Mouse (Mus musculus): ENCODE measurements at regions not wholly inside any gene's neighbourhood (a gene's known extent, or its start where the extent isn't known, plus 50 kb on each side); places are given as distances from the start of the nearest gene placed in this dataset.

DNA sequence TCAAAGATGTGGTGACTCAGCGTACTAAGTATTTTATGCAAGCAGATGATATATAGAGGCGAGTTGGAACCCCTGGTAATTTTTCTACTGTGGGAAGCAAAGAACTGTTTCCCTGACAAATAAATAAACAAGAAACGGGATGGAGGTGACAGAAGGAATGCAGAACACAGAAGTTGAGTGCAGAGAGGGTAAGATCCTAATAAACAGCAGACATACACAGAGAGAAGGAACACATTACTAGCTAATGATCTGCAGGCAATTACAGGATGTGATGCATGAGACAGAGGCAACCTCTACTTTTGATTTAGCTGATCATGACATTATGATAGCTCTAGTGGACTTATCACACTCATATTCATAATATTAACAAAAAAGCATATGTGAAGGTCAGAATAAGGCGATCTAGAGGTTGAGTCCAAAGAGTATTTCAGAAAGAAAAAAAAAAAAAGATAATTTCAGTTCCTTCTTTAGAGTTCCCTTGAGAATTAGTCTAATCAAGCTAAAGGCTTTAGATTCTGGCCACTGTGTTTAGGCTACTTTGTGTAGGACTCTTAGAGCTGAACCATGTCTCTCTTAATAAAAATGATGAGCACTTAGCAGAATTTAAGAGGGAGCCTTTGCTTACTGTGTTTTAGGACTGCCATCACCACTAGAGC is 115.9 kb upstream of the Cadps start:
- no peak overlapping the region for H3K9ac ChIP-seq (replicated peaks; ENCODE audit: low read length, poor library complexity, severe bottlenecking)
- H3K4me3 ChIP-seq (ENCODE audit: low read depth, low read length) = no peak overlapping the region
- DNase-seq (ENCODE audit: low spot score) (no peak), ATAC-seq (ENCODE audit: low FRiP score) (no peak)
- no peaks in the 10 kb centered on the region for H3K9me3 ChIP-seq (ENCODE audit: low read length)
- 88% methylated on average over 4 of the region's 4 CpGs for WGBS
- no peak overlapping the region for H3K27ac ChIP-seq (ENCODE audit: low read depth, low read length)
- no peak overlapping the region for H3K4me2 ChIP-seq (ENCODE audit: low read depth, low read length, poor library complexity, severe bottlenecking)
- no peaks in the 10 kb centered on the region for H3K4me1 ChIP-seq (ENCODE audit: insufficient read depth, low read length)
- TF ChIP-seq CTCF (IDR thresholded peaks at IDR 0.05) = no peak
- no peaks in the 10 kb centered on the region for H3K36me3 ChIP-seq (ENCODE audit: insufficient read depth, low read length)
- H3K27me3 ChIP-seq (ENCODE audit: insufficient read depth, low read length) = no peaks in the 10 kb centered on the region

GRCm38 (mm10) chr14:12936343-12936742 is 113.5 kb upstream of the Cadps start:
- WGBS = 87% methylated on average over 2 of the region's 2 CpGs
- DNase-seq (ENCODE audit: low spot score) (no peak), ATAC-seq (ENCODE audit: low FRiP score) (no peak)
- no peaks in the 10 kb centered on the region for H3K27me3 ChIP-seq (ENCODE audit: insufficient read depth, low read length)
- H3K9me3 ChIP-seq (ENCODE audit: low read length) = no peaks in the 10 kb centered on the region
- no peak overlapping the region for H3K4me3 ChIP-seq (ENCODE audit: low read depth, low read length)
- no peak overlapping the region for H3K4me2 ChIP-seq (ENCODE audit: low read depth, low read length, poor library complexity, severe bottlenecking)
- no peaks in the 10 kb centered on the region for H3K36me3 ChIP-seq (ENCODE audit: insufficient read depth, low read length)
- H3K4me1 ChIP-seq (ENCODE audit: insufficient read depth, low read length) = no peaks in the 10 kb centered on the region; the same call in 1 of the 2 replicates
- no peak for TF ChIP-seq CTCF (IDR thresholded peaks at IDR 0.05)
- no peak overlapping the region for H3K9ac ChIP-seq (replicated peaks; ENCODE audit: low read length, poor library complexity, severe bottlenecking)
- H3K27ac ChIP-seq (ENCODE audit: low read depth, low read length) = no peak overlapping the region

- 32% methylated on average over 5 of the region's 5 CpGs for WGBS
- no peaks in the 10 kb centered on the region for H3K36me3 ChIP-seq (ENCODE audit: insufficient read depth, low read length)
- DNase-seq (ENCODE audit: low spot score) (peak; percentile 18), ATAC-seq (ENCODE audit: low FRiP score) (no peak)
- no peak overlapping the region for H3K4me3 ChIP-seq (ENCODE audit: low read depth, low read length)
- no peak overlapping the region for H3K4me2 ChIP-seq (ENCODE audit: low read depth, low read length, poor library complexity, severe bottlenecking)
- no peak for TF ChIP-seq CTCF (IDR thresholded peaks at IDR 0.05)
- no peaks in the 10 kb centered on the region for H3K9me3 ChIP-seq (ENCODE audit: low read length)
- H3K27ac ChIP-seq (ENCODE audit: low read depth, low read length) = no peak overlapping the region
- H3K4me1 ChIP-seq (ENCODE audit: insufficient read depth, low read length) = no peaks in the 10 kb centered on the region; the same call in 1 of the 2 replicates
- no peak overlapping the region for H3K9ac ChIP-seq (replicated peaks; ENCODE audit: low read length, poor library complexity, severe bottlenecking)
- no peaks in the 10 kb centered on the region for H3K27me3 ChIP-seq (ENCODE audit: insufficient read depth, low read length)
Observed at GRCm38 (mm10) chr14:12931668-12932384, 108.9 kb upstream of the Cadps start.

DNA sequence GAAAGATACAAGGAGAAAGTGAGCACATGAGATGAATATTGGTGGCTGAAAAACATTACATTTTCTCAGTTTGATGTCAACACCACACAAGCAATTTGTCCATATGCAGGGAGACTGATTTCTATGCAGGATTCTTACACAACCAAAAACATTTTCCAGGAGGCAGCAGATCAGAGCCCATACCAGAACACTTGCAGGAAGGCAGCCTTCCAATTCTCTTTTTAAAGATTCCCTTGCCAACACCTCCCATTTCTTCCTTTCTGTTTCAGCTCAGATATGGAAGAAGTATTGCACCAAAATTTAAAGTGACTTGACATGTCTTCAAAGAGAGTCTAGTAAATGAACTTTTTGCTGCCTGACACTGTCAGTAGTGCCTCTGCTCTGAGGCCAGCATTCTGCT is 100.7 kb upstream of the Cadps start:
- H3K4me1 ChIP-seq (ENCODE audit: insufficient read depth, low read length) = no peaks in the 10 kb centered on the region
- no peak overlapping the region for H3K9ac ChIP-seq (replicated peaks; ENCODE audit: low read length, poor library complexity, severe bottlenecking)
- H3K27me3 ChIP-seq (ENCODE audit: insufficient read depth, low read length) = no peaks in the 10 kb centered on the region
- H3K4me2 ChIP-seq (ENCODE audit: low read depth, low read length, poor library complexity, severe bottlenecking) = no peak overlapping the region
- no peak for TF ChIP-seq CTCF (IDR thresholded peaks at IDR 0.05)
- H3K4me3 ChIP-seq (ENCODE audit: low read depth, low read length) = no peak overlapping the region
- no peaks in the 10 kb centered on the region for H3K36me3 ChIP-seq (ENCODE audit: insufficient read depth, low read length)
- H3K9me3 ChIP-seq (ENCODE audit: low read length) = no peaks in the 10 kb centered on the region
- ATAC-seq (ENCODE audit: low FRiP score) (no peak), DNase-seq (ENCODE audit: low spot score) (no peak)
- no peak overlapping the region for H3K27ac ChIP-seq (ENCODE audit: low read depth, low read length)

GRCm38 (mm10) chr14:12915431-12915830 is 92.6 kb upstream of the Cadps start:
- no peak overlapping the region for H3K9ac ChIP-seq (replicated peaks; ENCODE audit: low read length, poor library complexity, severe bottlenecking)
- H3K4me1 ChIP-seq (ENCODE audit: insufficient read depth, low read length) = no peaks in the 10 kb centered on the region
- DNase-seq (ENCODE audit: low spot score) = no peak
- TF ChIP-seq CTCF (IDR thresholded peaks at IDR 0.05) = no peak
- H3K4me3 ChIP-seq (ENCODE audit: low read depth, low read length) = no peak overlapping the region
- H3K27ac ChIP-seq (ENCODE audit: low read depth, low read length) = no peak overlapping the region
- WGBS = 88% methylated on average over 2 of the region's 2 CpGs
- H3K36me3 ChIP-seq (ENCODE audit: insufficient read depth, low read length) = no peaks in the 10 kb centered on the region
- H3K27me3 ChIP-seq (ENCODE audit: insufficient read depth, low read length) = no peaks in the 10 kb centered on the region
- H3K4me2 ChIP-seq (ENCODE audit: low read depth, low read length, poor library complexity, severe bottlenecking) = no peak overlapping the region
- no peaks in the 10 kb centered on the region for H3K9me3 ChIP-seq (ENCODE audit: low read length)
- no peak for ATAC-seq (ENCODE audit: low FRiP score)

DNA sequence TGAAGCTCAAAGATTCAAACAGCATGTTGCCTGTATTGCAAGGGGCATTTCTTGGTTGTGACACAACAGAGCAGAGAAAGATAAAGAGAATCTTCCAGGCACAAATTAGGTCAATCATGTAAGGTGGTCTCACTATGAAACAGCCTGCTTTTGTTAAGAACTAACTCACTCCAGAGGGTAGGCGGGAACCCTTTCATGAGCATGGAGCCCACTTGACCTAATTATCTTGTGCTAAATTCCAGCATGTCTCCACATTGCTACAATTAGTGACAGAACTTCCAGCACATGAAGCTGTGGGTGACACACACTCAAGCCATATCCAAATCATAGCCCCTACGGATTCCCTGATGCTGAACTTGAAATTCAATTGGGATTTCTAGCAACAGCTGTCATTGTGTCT is 91.1 kb upstream of the Cadps start:
- no peak overlapping the region for H3K4me3 ChIP-seq (ENCODE audit: low read depth, low read length)
- 75% methylated on average over 2 of the region's 2 CpGs for WGBS
- no peak overlapping the region for H3K27ac ChIP-seq (ENCODE audit: low read depth, low read length)
- no peaks in the 10 kb centered on the region for H3K4me1 ChIP-seq (ENCODE audit: insufficient read depth, low read length)
- H3K4me2 ChIP-seq (ENCODE audit: low read depth, low read length, poor library complexity, severe bottlenecking) = no peak overlapping the region
- DNase-seq (ENCODE audit: low spot score) (no peak), ATAC-seq (ENCODE audit: low FRiP score) (no peak)
- H3K9ac ChIP-seq (replicated peaks; ENCODE audit: low read length, poor library complexity, severe bottlenecking) = no peak overlapping the region
- TF ChIP-seq CTCF (IDR thresholded peaks at IDR 0.05) = no peak
- no peaks in the 10 kb centered on the region for H3K27me3 ChIP-seq (ENCODE audit: insufficient read depth, low read length)
- H3K9me3 ChIP-seq (ENCODE audit: low read length) = no peaks in the 10 kb centered on the region
- no peaks in the 10 kb centered on the region for H3K36me3 ChIP-seq (ENCODE audit: insufficient read depth, low read length)
